Mouse (Mus musculus): ENCODE measurements around the gene Plcb4.
"Not testable (repeated sequence)": the region's sequence is repeated elsewhere in the genome, so short reads cannot be mapped to it uniquely, and the experiment has no call there.

The Plcb4 gene

GRCm38 (mm10) chr2:135886081-135886679 is 227.4 kb downstream of the Plcb4 start:
- no peak for DNase-seq (ENCODE audit: low read depth in 2 of 2, low spot score in 2 of 2)

DNA sequence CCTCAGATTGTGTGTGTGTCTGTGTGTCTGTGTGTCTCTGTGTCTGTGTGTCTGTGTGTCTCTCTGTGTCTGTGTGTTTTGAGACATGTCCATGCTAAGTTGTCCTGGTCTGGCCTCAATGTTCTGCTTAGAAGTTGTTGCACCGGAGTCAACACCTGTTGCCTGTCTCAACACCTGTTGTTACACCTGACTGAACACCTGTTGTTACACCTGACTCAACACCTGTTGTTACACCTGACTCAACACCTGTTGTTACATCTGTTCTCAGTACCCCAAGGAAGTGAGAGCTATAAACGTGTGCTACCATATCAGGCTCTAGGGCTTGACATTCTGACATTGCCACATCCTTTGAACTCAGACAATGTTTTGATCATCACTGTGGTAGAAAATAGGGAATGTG is 229.0 kb downstream of the Plcb4 start:
- no peak for DNase-seq (ENCODE audit: low read depth in 2 of 2, low spot score in 2 of 2)

DNA sequence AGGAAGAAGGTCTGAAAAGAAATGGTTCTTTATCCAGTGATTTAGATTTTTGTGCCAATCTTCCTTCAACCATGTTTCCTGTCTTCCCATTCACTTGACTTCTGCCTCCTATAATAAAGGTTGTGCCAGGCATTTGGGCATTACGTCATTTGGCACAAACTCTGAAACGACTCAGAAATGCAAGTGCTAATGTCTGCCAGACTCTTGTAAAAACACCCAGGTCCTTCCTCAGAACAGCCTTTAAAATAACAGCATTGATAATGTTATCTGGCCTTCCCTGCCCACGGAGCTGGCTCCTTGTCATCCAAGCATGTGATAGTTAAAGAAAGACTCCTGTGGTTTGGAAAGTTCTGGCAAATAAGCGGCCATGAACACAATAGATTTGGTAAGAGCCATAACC is 229.4 kb downstream of the Plcb4 start:
- no peak for DNase-seq (ENCODE audit: low read depth in 2 of 2, low spot score in 2 of 2)

DNA sequence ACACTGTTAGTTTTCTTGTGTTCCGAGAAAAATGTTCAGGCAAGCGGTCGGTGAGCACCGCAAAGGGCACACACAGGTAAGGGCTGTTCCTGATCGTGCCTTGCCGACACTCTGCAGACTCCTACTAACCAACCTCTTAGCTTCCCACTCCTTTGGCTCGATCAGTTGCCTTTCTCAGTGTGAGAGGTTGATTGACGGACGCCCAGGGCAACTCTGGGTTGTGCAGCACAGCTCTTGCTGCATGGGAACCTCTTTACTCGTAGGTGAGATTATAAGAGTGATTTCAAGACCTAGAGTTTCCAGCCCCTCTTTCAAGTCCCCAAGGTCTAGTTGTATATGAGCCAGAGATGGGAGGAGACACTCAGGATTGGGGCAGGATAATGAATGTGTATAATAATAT is 230.0 kb downstream of the Plcb4 start:
- no peak for DNase-seq (ENCODE audit: low read depth in 2 of 2, low spot score in 2 of 2)

GRCm38 (mm10) chr2:135890083-135890482 is 231.3 kb downstream of the Plcb4 start:
- DNase-seq (ENCODE audit: low read depth in 2 of 2, low spot score in 2 of 2): no peak

GRCm38 (mm10) chr2:135891097-135891496 is 232.3 kb downstream of the Plcb4 start:
- DNase-seq (ENCODE audit: low read depth in 2 of 2, low spot score in 2 of 2): no peak

DNA sequence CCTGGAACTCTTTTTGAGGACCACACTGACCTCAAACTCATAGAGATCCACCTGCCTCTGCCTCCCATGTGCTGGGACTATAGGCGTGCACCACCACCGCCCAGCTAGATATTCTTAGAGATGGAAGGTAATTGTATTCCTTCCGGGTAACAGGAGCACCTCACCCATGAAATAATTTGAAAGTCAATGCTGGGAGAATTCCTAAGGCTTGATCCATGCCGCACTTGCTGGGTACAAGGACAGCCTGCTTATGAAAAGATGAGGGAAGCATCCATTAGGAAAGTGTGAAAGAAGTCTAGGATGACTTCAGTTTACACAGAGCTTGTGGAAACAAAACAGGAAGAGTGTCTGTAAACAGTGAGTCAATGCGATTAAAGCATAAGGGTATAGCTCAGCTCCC is 232.9 kb downstream of the Plcb4 start:
- DNase-seq (ENCODE audit: low read depth in 2 of 2, low spot score in 2 of 2): no peak

- no peak for DNase-seq (ENCODE audit: low read depth in 2 of 2, low spot score in 2 of 2)
Observed at GRCm38 (mm10) chr2:135894582-135894981, 235.8 kb downstream of the Plcb4 start.

DNA sequence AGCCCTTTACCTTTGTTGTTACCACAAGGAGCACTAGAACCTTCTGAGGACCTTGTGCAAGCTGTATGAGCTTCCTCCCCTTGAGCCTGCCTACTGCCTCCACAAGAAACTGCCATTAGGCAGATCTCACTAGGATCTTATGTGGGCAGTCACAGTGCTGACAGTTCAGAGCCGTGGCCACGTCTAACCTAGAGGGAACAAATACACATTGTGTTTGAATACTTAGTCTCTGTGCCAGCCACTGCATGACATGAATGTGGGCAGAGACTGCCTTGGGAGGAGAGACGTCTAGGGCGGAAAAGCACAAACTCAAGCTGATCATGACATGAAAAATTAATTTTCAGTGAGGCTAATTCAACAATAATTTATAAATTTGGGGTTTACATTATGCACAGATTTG is 239.2 kb downstream of the Plcb4 start:
- DNase-seq (ENCODE audit: low read depth in 2 of 2, low spot score in 2 of 2): no peak

DNA sequence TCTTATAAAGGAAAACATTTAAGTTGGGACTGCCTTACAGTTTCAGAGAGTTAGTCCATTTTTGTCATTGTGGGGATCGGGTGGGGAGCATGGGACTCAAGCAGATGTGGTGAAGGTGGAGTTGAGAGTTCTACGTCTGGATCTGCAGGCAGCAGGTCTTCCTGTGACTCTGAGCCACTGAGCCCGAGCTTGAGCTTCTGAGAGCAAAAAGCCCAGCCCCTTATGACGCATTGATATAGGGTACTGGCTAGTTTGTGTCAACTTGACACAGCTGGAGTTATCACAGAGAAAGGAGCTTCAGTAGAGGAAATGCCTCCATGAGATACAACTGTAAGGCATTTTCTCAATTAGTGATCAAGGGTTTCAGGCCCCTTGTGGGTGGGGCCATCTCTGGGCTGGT is 241.1 kb downstream of the Plcb4 start:
- not testable (repeated sequence) for DNase-seq (ENCODE audit: low read depth in 2 of 2, low spot score in 2 of 2)

- DNase-seq (ENCODE audit: low read depth in 2 of 2, low spot score in 2 of 2): no peak
Observed at GRCm38 (mm10) chr2:135901015-135901414, 242.2 kb downstream of the Plcb4 start.

DNA sequence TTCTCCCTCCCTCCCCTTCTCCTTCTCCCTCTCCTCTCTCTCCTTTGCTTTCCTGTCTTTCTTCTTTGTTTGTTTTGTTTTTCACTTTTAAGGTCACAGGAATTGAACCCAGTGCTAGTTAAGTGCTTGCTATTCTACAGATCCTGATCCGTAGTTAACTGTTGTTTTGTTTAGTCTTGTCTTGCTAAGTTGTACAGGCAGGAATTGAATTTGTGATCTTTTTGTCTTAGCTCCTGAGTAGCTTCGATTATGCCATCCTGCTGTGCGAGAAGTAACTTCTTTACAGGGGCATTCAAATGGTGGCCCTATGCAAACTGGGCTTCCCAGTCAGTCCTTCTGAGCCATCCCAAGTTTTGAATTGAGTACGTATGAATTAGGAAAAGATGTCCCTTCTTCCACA is 245.5 kb downstream of the Plcb4 start:
- no peak for DNase-seq (ENCODE audit: low read depth in 2 of 2, low spot score in 2 of 2)

DNA sequence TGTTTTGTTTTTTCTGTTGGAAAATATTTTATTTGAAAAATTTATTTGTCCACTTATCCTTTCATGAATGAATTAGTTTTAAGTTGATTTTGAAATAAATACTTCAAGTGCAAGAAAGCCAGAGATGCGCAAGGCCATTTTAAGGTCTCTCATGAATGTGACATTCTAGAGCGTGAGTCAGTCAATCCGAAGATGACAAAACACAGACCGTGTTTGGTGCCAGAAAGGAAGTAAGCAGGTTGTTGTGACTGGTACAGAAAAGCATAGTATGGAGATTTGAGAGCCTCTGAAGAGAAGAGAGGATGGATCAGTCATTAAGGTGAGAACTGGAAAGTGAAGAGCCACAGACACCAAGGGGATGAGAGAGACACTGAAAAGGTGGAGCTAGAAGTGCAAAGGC is 246.0 kb downstream of the Plcb4 start:
- DNase-seq (ENCODE audit: low read depth in 2 of 2, low spot score in 2 of 2): no peak

- no peak for DNase-seq (ENCODE audit: low read depth in 2 of 2, low spot score in 2 of 2)
Observed at GRCm38 (mm10) chr2:135914343-135915261, 255.8 kb downstream of the Plcb4 start.

- no peak for DNase-seq (ENCODE audit: low read depth in 2 of 2, low spot score in 2 of 2)
Observed at GRCm38 (mm10) chr2:135915928-135916327, 257.1 kb downstream of the Plcb4 start.

GRCm38 (mm10) chr2:135917000-135917399 is 258.2 kb downstream of the Plcb4 start:
- no peak for DNase-seq (ENCODE audit: low read depth in 2 of 2, low spot score in 2 of 2)

GRCm38 (mm10) chr2:135918116-135918515 is 259.3 kb downstream of the Plcb4 start:
- no peak for DNase-seq (ENCODE audit: low read depth in 2 of 2, low spot score in 2 of 2)

DNA sequence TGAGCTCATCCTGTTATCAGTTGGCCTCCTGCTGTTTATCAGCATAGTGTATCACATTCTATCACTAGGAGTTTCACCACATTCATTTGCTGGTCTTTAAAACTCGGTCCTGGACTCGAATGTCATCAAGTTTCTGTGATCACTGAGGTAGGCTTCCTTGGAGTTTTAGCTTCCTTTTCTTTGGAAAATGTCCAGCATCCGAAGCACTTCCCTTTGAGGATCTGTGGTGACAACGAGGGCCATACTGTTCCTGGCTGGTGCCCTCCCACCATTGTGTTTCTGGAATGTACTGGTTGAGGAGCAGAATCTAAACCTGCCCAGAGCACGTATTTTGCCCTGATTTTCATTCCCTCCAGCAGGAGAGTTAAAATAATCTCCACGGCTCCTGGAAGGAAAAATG is 260.8 kb downstream of the Plcb4 start:
- no peak for DNase-seq (ENCODE audit: low read depth in 2 of 2, low spot score in 2 of 2)

DNA sequence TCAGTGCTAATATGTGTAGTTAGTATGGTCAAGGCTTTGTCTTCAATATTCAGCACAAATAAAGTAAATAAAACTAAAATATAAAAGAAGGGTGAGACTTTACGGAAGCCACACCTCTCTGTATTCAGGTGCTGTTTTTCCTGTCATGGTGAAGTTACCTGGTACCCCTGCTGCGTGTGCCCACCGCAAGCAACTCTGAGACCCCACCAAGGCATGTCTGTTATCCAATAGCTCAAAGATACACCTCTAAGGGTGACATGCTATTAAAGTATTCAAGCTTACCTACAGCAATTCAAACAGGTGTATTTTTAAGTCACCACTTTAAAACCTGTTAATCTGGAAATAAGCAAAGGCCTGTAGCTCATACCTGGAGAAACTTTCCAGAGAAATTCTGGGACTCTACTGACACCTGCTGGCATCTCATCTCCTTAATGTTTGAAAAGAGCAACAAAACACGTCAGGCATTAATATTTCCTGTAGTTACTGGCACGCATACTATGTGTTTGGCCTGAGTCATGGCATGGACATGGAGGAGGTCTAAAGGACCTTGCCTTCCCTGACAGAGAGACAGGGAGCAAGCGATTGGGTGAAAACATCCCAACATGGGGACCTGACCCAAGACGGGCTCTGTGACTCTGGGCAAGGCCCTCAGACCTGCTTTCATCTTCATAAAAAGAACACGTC is 268.0 kb downstream of the Plcb4 start:
- DNase-seq (ENCODE audit: low read depth in 2 of 2, low spot score in 2 of 2): no peak

GRCm38 (mm10) chr2:135929021-135929720 is 270.4 kb downstream of the Plcb4 start:
- no peak for DNase-seq (ENCODE audit: low read depth in 2 of 2, low spot score in 2 of 2)

- no peak for DNase-seq (ENCODE audit: low read depth in 2 of 2, low spot score in 2 of 2)
Observed at GRCm38 (mm10) chr2:135930696-135931095, 271.9 kb downstream of the Plcb4 start.
